Mouse (Mus musculus): Measurements from ENCODE around the gene Orai1. TPM values are rescaled to one million over a fixed set of nuclear protein-coding genes. Genes with fewer than 3 reads are reported as not detected.
"Not testable (repeated sequence)": the region's sequence is repeated elsewhere in the genome, so short reads cannot be mapped to it uniquely, and the experiment has no call there.

The Orai1 gene
- polyA plus RNA-seq, 1 experiment from 2014 or later: 20.0 TPM

GRCm38 (mm10) chr5:123058251-123059102, 43.6 kb downstream of the Orai1 start:
- ATAC-seq (ENCODE audit: borderline replicate concordance, extremely low read depth, low FRiP score, low TSS enrichment): no peak
- Histone ChIP-seq H3K4me2 (peak overlapping the region; percentile 56), H3K27me3 (no peaks in the 10 kb centered on the region), H3K27ac (peak overlapping the region; percentile 34; the same call in 1 of the 2 replicates), H3K36me3 (no peaks in the 10 kb centered on the region), H3K9me3 (no peaks in the 10 kb centered on the region), H3K4me3 (peak overlapping the region; percentile 45), H3K4me1 (peaks cover 15% of the 10 kb centered on the region), H3K9ac (peak overlapping the region; percentile 47)
- 36% methylated on average over 16 of the region's 16 CpGs for WGBS

- no peak for ATAC-seq (ENCODE audit: borderline replicate concordance, extremely low read depth, low FRiP score, low TSS enrichment)
- H3K27ac ChIP-seq: peak overlapping the region; percentile 17; the same call in 1 of the 2 replicates
Measured at GRCm38 (mm10) chr5:123059757-123060520, 45.1 kb downstream of the Orai1 start.

GRCm38 (mm10) chr5:123060706-123061401, 46.0 kb downstream of the Orai1 start:
- no peaks in the 10 kb centered on the region for H3K27me3 ChIP-seq
- WGBS: 62% methylated on average over 9 of the region's 9 CpGs
- no peak for ATAC-seq (ENCODE audit: borderline replicate concordance, extremely low read depth, low FRiP score, low TSS enrichment)
- H3K4me2 ChIP-seq: no peak overlapping the region
- no peak overlapping the region for H3K4me3 ChIP-seq
- 0 out of 2 replicates have a peak overlapping the region, but pooled peaks have one; percentile 17 for H3K27ac ChIP-seq
- H3K9me3 ChIP-seq: no peaks in the 10 kb centered on the region
- H3K9ac ChIP-seq: no peak overlapping the region
- peaks cover 15% of the 10 kb centered on the region for H3K4me1 ChIP-seq
- H3K36me3 ChIP-seq: no peaks in the 10 kb centered on the region

More at GRCm38 (mm10) chr5:123059757-123060520, 45.1 kb downstream of the Orai1 start:
- Histone ChIP-seq H3K9ac (peak overlapping the region; percentile 3; the same call in 1 of the 2 replicates), H3K4me2 (no peak overlapping the region), H3K27me3 (no peaks in the 10 kb centered on the region), H3K36me3 (no peaks in the 10 kb centered on the region), H3K4me3 (no peak overlapping the region), H3K9me3 (no peaks in the 10 kb centered on the region), H3K4me1 (peaks cover 15% of the 10 kb centered on the region)
- 6% methylated on average over 14 of the region's 14 CpGs for WGBS

GRCm38 (mm10) chr5:123061402-123061749, 46.5 kb downstream of the Orai1 start:
- 67% methylated on average over 6 of the region's 6 CpGs for WGBS
- not testable (repeated sequence) for H3K9me3 ChIP-seq; H3K36me3 ChIP-seq; H3K4me2 ChIP-seq; H3K27me3 ChIP-seq; H3K4me3 ChIP-seq; H3K9ac ChIP-seq; H3K27ac ChIP-seq; ATAC-seq (ENCODE audit: borderline replicate concordance, extremely low read depth, low FRiP score, low TSS enrichment)
- H3K4me1 ChIP-seq: peaks cover 15% of the 10 kb centered on the region

GRCm38 (mm10) chr5:123063141-123063540, 48.3 kb downstream of the Orai1 start:
- Histone ChIP-seq H3K4me1 (peaks cover 19% of the 10 kb centered on the region), H3K27ac (no peak overlapping the region), H3K9ac (no peak overlapping the region), H3K4me3 (no peak overlapping the region), H3K9me3 (no peaks in the 10 kb centered on the region), H3K4me2 (no peak overlapping the region), H3K27me3 (no peaks in the 10 kb centered on the region), H3K36me3 (no peaks in the 10 kb centered on the region)
- ATAC-seq (ENCODE audit: borderline replicate concordance, extremely low read depth, low FRiP score, low TSS enrichment): no peak
- WGBS: 85% methylated on average over 3 of the region's 3 CpGs

GRCm38 (mm10) chr5:123064207-123064606, 49.3 kb downstream of the Orai1 start:
- H3K4me2 ChIP-seq: no peak overlapping the region
- no peaks in the 10 kb centered on the region for H3K36me3 ChIP-seq
- H3K27ac ChIP-seq: no peak overlapping the region
- no peak for ATAC-seq (ENCODE audit: borderline replicate concordance, extremely low read depth, low FRiP score, low TSS enrichment)
- peaks cover 13% of the 10 kb centered on the region; the same call in 1 of the 2 replicates for H3K4me1 ChIP-seq
- no peaks in the 10 kb centered on the region for H3K27me3 ChIP-seq
- H3K9ac ChIP-seq: no peak overlapping the region
- H3K9me3 ChIP-seq: no peaks in the 10 kb centered on the region
- WGBS: 26% methylated on average over 6 of the region's 6 CpGs
- no peak overlapping the region for H3K4me3 ChIP-seq

GRCm38 (mm10) chr5:123067395-123067995, 52.6 kb downstream of the Orai1 start:
- Histone ChIP-seq H3K27ac (no peak overlapping the region; the same call in 1 of the 2 replicates), H3K9ac (no peak overlapping the region), H3K36me3 (no peaks in the 10 kb centered on the region), H3K9me3 (no peaks in the 10 kb centered on the region), H3K4me2 (0 out of 2 replicates have a peak overlapping the region, but pooled peaks have one; percentile 3), H3K27me3 (no peaks in the 10 kb centered on the region), H3K4me3 (no peak overlapping the region), H3K4me1 (0 out of 2 replicates have a peak, but pooled peaks cover 4% of the 10 kb centered on the region)
- 7% methylated on average over 6 of the region's 6 CpGs for WGBS
- ATAC-seq (ENCODE audit: borderline replicate concordance, extremely low read depth, low FRiP score, low TSS enrichment): peak; percentile 71; the same call in 1 of the 2 replicates

- no peak for ATAC-seq (ENCODE audit: borderline replicate concordance, extremely low read depth, low FRiP score, low TSS enrichment)
- Histone ChIP-seq H3K9me3 (no peaks in the 10 kb centered on the region), H3K4me2 (0 out of 2 replicates have a peak within 1 kb of the TSS, but pooled peaks have one; percentile 3), H3K4me1 (0 out of 2 replicates have a peak, but pooled peaks cover 4% of the 10 kb centered on the region), H3K27ac (no peak within 1 kb of the TSS; the same call in 1 of the 2 replicates), H3K9ac (no peak within 1 kb of the TSS), H3K36me3 (no peaks in the 10 kb centered on the region), H3K4me3 (no peak within 1 kb of the TSS), H3K27me3 (no peaks in the 10 kb centered on the region)
- WGBS: 85% methylated on average over 12 of the region's 12 CpGs
Measured at GRCm38 (mm10) chr5:123068115-123068514, 53.2 kb downstream of the Orai1 start, which contains the start of gene Tmem120b. Gene Tmem120b (plus strand): TSS chr5:123068415.

GRCm38 (mm10) chr5:123068714-123069113, 53.8 kb downstream of the Orai1 start:
- Histone ChIP-seq H3K27ac (no peak overlapping the region), H3K4me3 (no peak overlapping the region), H3K36me3 (no peaks in the 10 kb centered on the region), H3K4me2 (no peak overlapping the region), H3K9ac (no peak overlapping the region), H3K9me3 (no peaks in the 10 kb centered on the region), H3K27me3 (no peaks in the 10 kb centered on the region), H3K4me1 (0 out of 2 replicates have a peak, but pooled peaks cover 4% of the 10 kb centered on the region)
- ATAC-seq (ENCODE audit: borderline replicate concordance, extremely low read depth, low FRiP score, low TSS enrichment): no peak
- WGBS: 92% methylated on average over 2 of the region's 2 CpGs

GRCm38 (mm10) chr5:123075576-123076418, 60.9 kb downstream of the Orai1 start:
- 12% methylated on average over 45 of the region's 45 CpGs for WGBS
- Histone ChIP-seq H3K36me3 (no peaks in the 10 kb centered on the region), H3K4me1 (peaks cover 23% of the 10 kb centered on the region), H3K27me3 (no peaks in the 10 kb centered on the region), H3K4me2 (peak overlapping the region; percentile 98), H3K9ac (peak overlapping the region; percentile 74), H3K4me3 (peak overlapping the region; percentile 76), H3K9me3 (no peaks in the 10 kb centered on the region), H3K27ac (peak overlapping the region; percentile 66)
- peak; percentile 95 for ATAC-seq (ENCODE audit: borderline replicate concordance, extremely low read depth, low FRiP score, low TSS enrichment)

All from lung, embryonic 15.5 days (tissue).